Comparison of ENCODE assay signal across 21 mouse cellular contexts in the genomic region with DNA sequence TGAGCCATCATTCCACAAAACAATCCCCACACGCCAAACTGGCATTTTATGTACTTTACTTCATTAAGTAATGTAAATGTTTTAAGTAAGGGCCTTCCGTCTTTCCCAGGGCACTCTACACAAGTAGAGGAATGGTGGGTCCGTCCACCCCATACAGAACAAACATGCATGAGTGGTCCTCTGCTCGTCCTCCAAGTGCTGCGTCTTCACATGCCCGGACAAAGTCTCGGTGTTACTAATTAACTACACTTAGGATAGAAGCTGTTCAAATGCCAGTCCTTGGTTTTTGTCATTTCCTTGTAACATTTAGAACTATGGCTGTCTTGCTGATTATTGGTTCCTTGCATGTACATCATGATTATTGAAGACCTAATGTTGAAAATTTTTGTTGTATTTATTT.
"Had no signal": no experiment of that assay in that cellular context is flagged by ENCODE, and none has a peak within 500 bp of the region (broad histone marks: within the 10 kb centered on the region; RNA-seq: fewer than 3 reads in every experiment).

No protein-coding gene starts in this region.

- H3K9me3 ChIP-seq: limb, embryonic 10.5 days; limb, embryonic 13.5 days; liver, embryonic 12.5 days; liver, embryonic 15.5 days; lung, embryonic 15.5 days; megakaryocyte, embryonic 14.5 days; midbrain, embryonic 10.5 days; midbrain, embryonic 13.5 days; neural tube, embryonic 13.5 days had no signal

- H3K4me2 ChIP-seq: limb, embryonic 13.5 days; liver, embryonic 12.5 days; liver, embryonic 15.5 days; lung, embryonic 15.5 days; midbrain, embryonic 13.5 days; neural tube, embryonic 13.5 days had no signal

- DNase-seq: layer of hippocampus, adult 9-11 months; liver; lung, adult 18-20 months; lung, postnatal 10 days; lung, postnatal 36 days; thymus, adult 2 months; thymus, postnatal 14 days had no signal

- H3K9ac ChIP-seq: limb, embryonic 13.5 days; liver, embryonic 12.5 days; liver, embryonic 15.5 days; lung, embryonic 15.5 days; midbrain, embryonic 13.5 days; neural tube, embryonic 13.5 days had no signal

- H3K27ac ChIP-seq: layer of hippocampus, adult 2 months; limb, embryonic 10.5 days; limb, embryonic 13.5 days; liver, embryonic 12.5 days; liver, embryonic 15.5 days; lung, embryonic 15.5 days; midbrain, embryonic 10.5 days; midbrain, embryonic 13.5 days; neural tube, embryonic 13.5 days; stomach, postnatal 0 days had no signal

- H3K27me3 ChIP-seq: limb, embryonic 13.5 days; liver, embryonic 12.5 days; liver, embryonic 15.5 days; lung, embryonic 15.5 days; megakaryocyte, embryonic 14.5 days; midbrain, embryonic 13.5 days; neural tube, embryonic 13.5 days had no signal

- ATAC-seq: intestine, postnatal 0 days; liver, embryonic 12.5 days; midbrain, embryonic 13.5 days; midbrain, embryonic 16.5 days had no signal

- H3K4me3 ChIP-seq: layer of hippocampus, adult 2 months; limb, embryonic 10.5 days; limb, embryonic 13.5 days; liver, embryonic 12.5 days; liver, embryonic 15.5 days; lung, embryonic 15.5 days; megakaryocyte, embryonic 14.5 days; midbrain, embryonic 10.5 days; midbrain, embryonic 13.5 days; myocyte; neural tube, embryonic 13.5 days had no signal

- H3K4me1 ChIP-seq: limb, embryonic 10.5 days; limb, embryonic 13.5 days; liver, embryonic 15.5 days; lung, embryonic 15.5 days; midbrain, embryonic 10.5 days; midbrain, embryonic 13.5 days; neural tube, embryonic 13.5 days had no signal
